In genomic region chr2:91206254-91206775, GRCm38 (mm10) we compare ENCODE assay signal across 28 mouse cellular contexts. TPM values are rescaled to one million over a fixed set of nuclear protein-coding genes. Genes with fewer than 3 reads are reported as not detected.
DNase-seq lines count a peak whose midpoint lies in the region; ATAC-seq and TF ChIP-seq lines count a peak whose summit lies in the region.
"Had no signal": no experiment of that assay in that cellular context is flagged by ENCODE, and none has a peak within 500 bp of the region (broad histone marks: within the 10 kb centered on the region; RNA-seq: fewer than 3 reads in every experiment).

No protein-coding gene starts in this region.

- ATAC-seq in liver, embryonic 16.5 days (ENCODE audit: low read depth), result no peak
- ATAC-seq in midbrain, embryonic 11.5 days (ENCODE audit: low FRiP score), result no peak
- ATAC-seq: forebrain, embryonic 14.5 days; hindbrain, postnatal 0 days; intestine, embryonic 16.5 days; midbrain, embryonic 13.5 days had no signal

- no peak for TF ChIP-seq POLR2A in spleen, adult 2 months (IDR thresholded peaks at IDR 0.05; ENCODE audit: low read depth, low read length)
- TF ChIP-seq POLR2A in small intestine, adult 2 months (IDR thresholded peaks at IDR 0.05; ENCODE audit: low read depth, low read length), result no peak

- 69% methylated on average over 9 of the region's 9 CpGs for WGBS in spleen, adult 2 months
- WGBS in liver, embryonic 16.5 days (ENCODE audit: insufficient replicate concordance), result 59% methylated on average over 9 of the region's 9 CpGs
- WGBS in small intestine, adult 2 months, result 90% methylated on average over 9 of the region's 9 CpGs
- WGBS in midbrain, embryonic 11.5 days, result 93% methylated on average over 9 of the region's 9 CpGs

- H3K9me3 ChIP-seq in liver, embryonic 16.5 days (replicated peaks; ENCODE audit: control insufficient read depth, low read length), result no peaks in the 10 kb centered on the region
- H3K9me3 ChIP-seq in midbrain, embryonic 11.5 days (ENCODE audit: control insufficient read depth, low read length), result no peaks in the 10 kb centered on the region
- H3K9me3 ChIP-seq: embryonic facial prominence, embryonic 13.5 days; hindbrain, embryonic 10.5 days; midbrain, embryonic 13.5 days; neural tube, embryonic 12.5 days had no signal

- H3K4me2 ChIP-seq in liver, embryonic 16.5 days (ENCODE audit: low read depth, low read length), result no peak overlapping the region
- no peak overlapping the region for H3K4me2 ChIP-seq in midbrain, embryonic 11.5 days
- H3K4me2 ChIP-seq: embryonic facial prominence, embryonic 13.5 days; midbrain, embryonic 13.5 days; neural tube, embryonic 12.5 days had no signal

- H3K27ac ChIP-seq in layer of hippocampus, adult 2 months, result peak overlapping the region; percentile 24; the same call in 1 of the 2 replicates
- peak overlapping the region; percentile 68 for H3K27ac ChIP-seq in spleen, adult 2 months (ENCODE audit: insufficient read depth, low read length)
- peak overlapping the region; percentile 29 for H3K27ac ChIP-seq in liver, embryonic 16.5 days (ENCODE audit: low read length)
- H3K27ac ChIP-seq in small intestine, adult 2 months (ENCODE audit: insufficient read depth, low read depth, low read length), result peak overlapping the region; percentile 52; the same call in 1 of the 2 replicates
- no peak overlapping the region for H3K27ac ChIP-seq in midbrain, embryonic 11.5 days (ENCODE audit: low read depth, low read length)
- H3K27ac ChIP-seq: embryonic facial prominence, embryonic 13.5 days; hindbrain, embryonic 10.5 days; hindbrain, postnatal 0 days; midbrain, embryonic 13.5 days; neural tube, embryonic 12.5 days; stomach, postnatal 0 days had no signal

- peaks cover 16% of the 10 kb centered on the region for H3K36me3 ChIP-seq in spleen, adult 2 months (ENCODE audit: control insufficient read depth, insufficient read depth, low read length)
- H3K36me3 ChIP-seq in liver, embryonic 16.5 days (ENCODE audit: control insufficient read depth, insufficient read depth), result peaks cover 11% of the 10 kb centered on the region
- H3K36me3 ChIP-seq in small intestine, adult 2 months (ENCODE audit: control insufficient read depth, insufficient read depth, low read length), result peaks cover 51% of the 10 kb centered on the region
- H3K36me3 ChIP-seq in midbrain, embryonic 11.5 days (ENCODE audit: control insufficient read depth, insufficient read depth, low read length), result peaks cover 16% of the 10 kb centered on the region

- H3K27me3 ChIP-seq in spleen, adult 2 months (ENCODE audit: control insufficient read depth, insufficient read depth, low read length), result no peaks in the 10 kb centered on the region
- no peaks in the 10 kb centered on the region for H3K27me3 ChIP-seq in liver, embryonic 16.5 days (ENCODE audit: control insufficient read depth, insufficient read depth, low read depth, low read length)
- no peaks in the 10 kb centered on the region for H3K27me3 ChIP-seq in small intestine, adult 2 months (ENCODE audit: control insufficient read depth, insufficient read depth, low read length)
- no peaks in the 10 kb centered on the region for H3K27me3 ChIP-seq in midbrain, embryonic 11.5 days (ENCODE audit: control insufficient read depth, insufficient read depth, low read length)
- H3K27me3 ChIP-seq: embryonic facial prominence, embryonic 13.5 days; midbrain, embryonic 13.5 days; neural tube, embryonic 12.5 days had no signal

- no peak overlapping the region for H3K9ac ChIP-seq in liver, embryonic 16.5 days (ENCODE audit: low read depth, low read length)
- H3K9ac ChIP-seq in midbrain, embryonic 11.5 days (ENCODE audit: low read length), result no peak overlapping the region
- H3K9ac ChIP-seq: embryonic facial prominence, embryonic 13.5 days; midbrain, embryonic 13.5 days; neural tube, embryonic 12.5 days had no signal

- H3K4me1 ChIP-seq in spleen, adult 2 months (ENCODE audit: control insufficient read depth, insufficient read depth, insufficient read length), result peaks cover 5% of the 10 kb centered on the region; the same call in 1 of the 2 replicates
- peaks cover 11% of the 10 kb centered on the region for H3K4me1 ChIP-seq in liver, embryonic 16.5 days (ENCODE audit: control insufficient read depth, low read depth, low read length)
- H3K4me1 ChIP-seq in small intestine, adult 2 months (ENCODE audit: control insufficient read depth, insufficient read depth, insufficient read length, low read length), result peaks cover 5% of the 10 kb centered on the region; the same call in 1 of the 2 replicates
- H3K4me1 ChIP-seq in midbrain, embryonic 11.5 days (ENCODE audit: control insufficient read depth, insufficient read depth, low read length), result peaks cover 10% of the 10 kb centered on the region; the same call in 1 of the 2 replicates

- DNase-seq in layer of hippocampus, adult 2 months (ENCODE audit: low spot score in 2 of 2), result no peak
- DNase-seq in layer of hippocampus, postnatal 10 days (ENCODE audit: low spot score in 2 of 2), result no peak
- DNase-seq in spleen, adult 2 months (ENCODE audit: low read depth in 1 of 2, low spot score in 2 of 2), result no peak
- no peak for DNase-seq in spleen, postnatal 10 days (ENCODE audit: low spot score in 2 of 2)
- DNase-seq in midbrain, embryonic 11.5 days (ENCODE audit: low spot score, missing footprints), result no peak
- DNase-seq: adrenal gland, adult 2 months; cerebellum, adult 8-10 months; cerebellum, postnatal 36 days; embryo, embryonic 11 days; gastrocnemius, postnatal 25 days; kidney, adult 9 months; kidney, postnatal 14 days; lung, adult 18-20 months; lung, postnatal 10 days; retina, postnatal 1 day; right cerebral cortex, postnatal 4 days had no signal

- no peak overlapping the region for H3K4me3 ChIP-seq in layer of hippocampus, adult 2 months
- H3K4me3 ChIP-seq in spleen, adult 2 months (ENCODE audit: extremely low read depth, insufficient read depth, insufficient read length), result no peak overlapping the region
- H3K4me3 ChIP-seq in liver, embryonic 16.5 days (ENCODE audit: low read depth, low read length), result no peak overlapping the region
- no peak overlapping the region for H3K4me3 ChIP-seq in small intestine, adult 2 months (ENCODE audit: low read depth, low read length)
- H3K4me3 ChIP-seq in midbrain, embryonic 11.5 days (ENCODE audit: low read depth, low read length), result no peak overlapping the region
- H3K4me3 ChIP-seq: embryonic facial prominence, embryonic 13.5 days; erythroblast, embryonic 14.5 days; hindbrain, embryonic 10.5 days; midbrain, embryonic 13.5 days; neural tube, embryonic 12.5 days had no signal

- no peak for TF ChIP-seq CTCF in layer of hippocampus, adult 2 months (conservative IDR thresholded peaks at IDR 0.05)
- no peak for TF ChIP-seq CTCF in spleen, adult 2 months (IDR thresholded peaks at IDR 0.05; ENCODE audit: extremely low read depth, insufficient read depth, insufficient read length, insufficient replicate concordance)
- TF ChIP-seq CTCF in small intestine, adult 2 months (IDR thresholded peaks at IDR 0.05; ENCODE audit: extremely low read depth, insufficient read length, insufficient replicate concordance, low read depth, low read length), result no peak

RNA-seq across cellular contexts. Expression of gene Acp2, which starts 3.6 kb away (rescaled TPM):
- total RNA-seq in layer of hippocampus, adult 2 months (2021), result 10 to 100 TPM; 50.5 to 57.5 TPM
- total RNA-seq in layer of hippocampus, postnatal 10 days (2021), result 10 to 100 TPM; 47.3 to 55.0 TPM
- polyA plus RNA-seq in spleen, adult 2 months (2012; rRNA removed), result 21.4 and 24.6 TPM in 2 replicates
- 10.6 and 11.3 TPM in 2 replicates for polyA plus RNA-seq in liver, embryonic 16.5 days (2015; fragmentation: Nextera tagmentation; extraction: Ambion mirVana)
- polyA plus RNA-seq in small intestine, adult 2 months (2012; rRNA removed), result 12.5 and 24.7 TPM in 2 replicates
- 34.6 and 38.8 TPM in 2 replicates for polyA plus RNA-seq in midbrain, embryonic 11.5 days (2014; fragmentation: Nextera tagmentation; extraction: Ambion mirVana)

RNA-seq across cellular contexts. Expression of gene Nr1h3, which starts 3.7 kb away (rescaled TPM):
- 1 to 10 TPM; 4.5 to 5.9 TPM for total RNA-seq in layer of hippocampus, adult 2 months (2021)
- 1 to 10 TPM; 2.3 to 3.7 TPM for total RNA-seq in layer of hippocampus, postnatal 10 days (2021)
- 74.4 and 90.0 TPM in 2 replicates for polyA plus RNA-seq in spleen, adult 2 months (2012; rRNA removed)
- 18.8 and 20.8 TPM in 2 replicates for polyA plus RNA-seq in liver, embryonic 16.5 days (2015; fragmentation: Nextera tagmentation; extraction: Ambion mirVana)
- polyA plus RNA-seq in small intestine, adult 2 months (2012; rRNA removed), result 39.6 and 126 TPM in 2 replicates
- 1.7 and 1.9 TPM in 2 replicates for polyA plus RNA-seq in midbrain, embryonic 11.5 days (2014; fragmentation: Nextera tagmentation; extraction: Ambion mirVana)

RNA-seq across cellular contexts. Expression of gene Madd, which starts 22.7 kb away (rescaled TPM):
- 100 to 1,000 TPM; 250 to 258 TPM for total RNA-seq in layer of hippocampus, adult 2 months (2021)
- total RNA-seq in layer of hippocampus, postnatal 10 days (2021), result 100 to 1,000 TPM; 170 to 180 TPM
- polyA plus RNA-seq in spleen, adult 2 months (2012; rRNA removed), result 34.4 and 37.3 TPM in 2 replicates
- 5.3 and 5.4 TPM in 2 replicates for polyA plus RNA-seq in liver, embryonic 16.5 days (2015; fragmentation: Nextera tagmentation; extraction: Ambion mirVana)
- polyA plus RNA-seq in small intestine, adult 2 months (2012; rRNA removed), result 6.8 and 12.2 TPM in 2 replicates
- polyA plus RNA-seq in midbrain, embryonic 11.5 days (2014; fragmentation: Nextera tagmentation; extraction: Ambion mirVana), result 16.9 and 17.3 TPM in 2 replicates

RNA-seq across cellular contexts. Expression of gene Ddb2, which starts 30.5 kb away (rescaled TPM):
- 10 to 100 TPM; 12.9 to 13.1 TPM for total RNA-seq in layer of hippocampus, adult 2 months (2021)
- total RNA-seq in layer of hippocampus, postnatal 10 days (2021), result 1 to 10 TPM; 8.9 to 9.4 TPM
- 16.2 and 18.3 TPM in 2 replicates for polyA plus RNA-seq in spleen, adult 2 months (2012; rRNA removed)
- 5.9 and 6.2 TPM in 2 replicates for polyA plus RNA-seq in liver, embryonic 16.5 days (2015; fragmentation: Nextera tagmentation; extraction: Ambion mirVana)
- polyA plus RNA-seq in small intestine, adult 2 months (2012; rRNA removed), result 2.1 and 3.3 TPM in 2 replicates
- 7.9 and 8.2 TPM in 2 replicates for polyA plus RNA-seq in midbrain, embryonic 11.5 days (2014; fragmentation: Nextera tagmentation; extraction: Ambion mirVana)

RNA-seq across cellular contexts. Expression of gene Pacsin3, which starts 49.4 kb away (rescaled TPM):
- total RNA-seq in layer of hippocampus, adult 2 months (2021), result 10 to 100 TPM; 25.6 to 27.6 TPM
- total RNA-seq in layer of hippocampus, postnatal 10 days (2021), result 10 to 100 TPM; 24.2 to 33.2 TPM
- polyA plus RNA-seq in spleen, adult 2 months (2012; rRNA removed), result 2.2 and 3.8 TPM in 2 replicates
- 18.2 and 19.9 TPM in 2 replicates for polyA plus RNA-seq in liver, embryonic 16.5 days (2015; fragmentation: Nextera tagmentation; extraction: Ambion mirVana)
- 3.4 and 6.6 TPM in 2 replicates for polyA plus RNA-seq in small intestine, adult 2 months (2012; rRNA removed)
- polyA plus RNA-seq in midbrain, embryonic 11.5 days (2014; fragmentation: Nextera tagmentation; extraction: Ambion mirVana), result 20.9 and 24.3 TPM in 2 replicates
- total RNA-seq: megakaryocyte progenitor cell, adult 5-6 weeks had no signal
- polyA plus RNA-seq: erythroblast, embryonic 14.5 days had no signal
